Mouse (Mus musculus) layer of hippocampus, postnatal 25 days (tissue): ENCODE data around the gene Alkbh1. TPM values are rescaled to one million over a fixed set of nuclear protein-coding genes. Genes with fewer than 3 reads are reported as not detected.
"Not testable (repeated sequence)": the region's sequence is repeated elsewhere in the genome, so short reads cannot be mapped to it uniquely, and the experiment has no call there.

Experiments used
- DNase-seq, 2 experiments: peaks; one replicate each; pipeline ENCODE4 v3.0.0; 2022; ENCODE audit warnings: mixed read lengths in 2 of 2, low spot score in 1 of 2; ENCODE audit errors: extremely low spot score in 1 of 2
- total RNA-seq, 2 experiments: library from RNA; stranded (reverse); gene quantifications; 2 replicates each; pipeline ENCODE4 v1.2.3; 2021

The Alkbh1 gene
- 10 to 100 TPM; 17.3 to 20.9 TPM for total RNA-seq

DNA sequence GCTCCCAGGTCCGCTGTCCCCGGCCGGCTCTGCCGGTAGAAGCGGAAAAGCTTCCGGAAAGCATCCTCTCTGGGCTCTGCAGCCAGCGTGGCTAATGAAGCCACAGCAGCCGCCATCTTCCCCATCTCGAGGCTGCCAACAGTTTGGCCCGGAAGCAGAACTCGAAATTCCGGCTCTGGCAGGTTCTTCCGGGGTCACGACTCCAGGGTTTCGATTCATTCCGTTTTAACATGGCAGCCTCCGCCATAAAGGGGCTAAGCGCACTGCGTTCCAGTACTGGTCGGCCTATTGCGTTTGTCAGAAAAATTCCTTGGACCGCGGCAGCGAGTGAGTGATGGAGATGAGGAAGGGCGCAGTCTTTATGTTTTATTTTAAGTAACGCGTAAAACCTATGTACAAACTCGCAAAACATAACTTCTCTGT is at the start of gene Alkbh1, which contains the start of gene Slirp:
Gene Alkbh1, minus strand, starts transcription at position 318 of the 423 bp plus-strand sequence.
Gene Slirp, plus strand, starts transcription at position 197 of the 423 bp plus-strand sequence.
- peak; percentile 83 to 86 for DNase-seq

DNA sequence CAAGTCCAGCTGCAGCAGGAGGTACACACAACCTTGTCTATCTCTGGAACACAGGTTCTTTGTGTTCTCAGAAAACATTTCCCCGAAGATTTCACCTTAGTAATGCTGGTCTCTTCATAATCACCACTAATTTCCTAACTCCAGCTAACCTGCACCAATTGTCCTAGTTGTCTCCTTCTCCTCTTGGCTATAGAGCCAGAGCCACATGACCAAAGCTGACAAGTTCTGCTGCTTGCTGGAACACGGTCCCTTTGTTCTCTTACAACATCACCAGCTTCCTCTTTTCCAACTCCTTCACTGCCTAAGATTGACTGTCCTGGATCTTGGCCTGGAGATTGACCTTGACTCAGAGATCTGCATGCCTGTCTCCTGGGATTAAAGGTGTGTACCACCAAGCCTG is 44.9 kb upstream of the Alkbh1 start:
- not testable (repeated sequence) for DNase-seq

- not testable (repeated sequence) for DNase-seq
Measured at GRCm38 (mm10) chr12:87482482-87482881, 38.7 kb upstream of the Alkbh1 start.

DNA sequence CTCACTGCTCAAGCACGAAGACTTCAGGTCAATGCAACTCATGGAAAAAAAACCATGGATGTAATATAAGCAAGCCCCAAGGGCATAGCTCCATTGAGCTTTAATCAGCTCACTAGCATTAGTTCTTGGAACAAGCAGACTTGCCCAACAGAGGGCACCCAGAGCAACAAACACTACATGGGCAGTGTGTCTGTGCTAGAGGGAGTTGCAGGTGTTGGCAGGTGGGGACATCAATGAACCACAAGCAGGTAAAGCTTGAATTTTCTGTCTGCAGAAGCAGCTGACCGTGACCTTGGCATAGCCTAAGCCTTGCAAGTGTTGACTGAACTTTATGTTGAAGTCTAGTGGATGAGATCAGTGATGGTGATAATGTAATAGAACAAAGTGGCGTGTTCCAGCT is 30.9 kb upstream of the Alkbh1 start:
- no peak for DNase-seq

GRCm38 (mm10) chr12:87471964-87472786 is 28.4 kb upstream of the Alkbh1 start, which contains the start of gene Snw1:
Snw1 (minus strand) TSS chr12:87472274.
- peak; percentile 84 to 88 for DNase-seq

DNA sequence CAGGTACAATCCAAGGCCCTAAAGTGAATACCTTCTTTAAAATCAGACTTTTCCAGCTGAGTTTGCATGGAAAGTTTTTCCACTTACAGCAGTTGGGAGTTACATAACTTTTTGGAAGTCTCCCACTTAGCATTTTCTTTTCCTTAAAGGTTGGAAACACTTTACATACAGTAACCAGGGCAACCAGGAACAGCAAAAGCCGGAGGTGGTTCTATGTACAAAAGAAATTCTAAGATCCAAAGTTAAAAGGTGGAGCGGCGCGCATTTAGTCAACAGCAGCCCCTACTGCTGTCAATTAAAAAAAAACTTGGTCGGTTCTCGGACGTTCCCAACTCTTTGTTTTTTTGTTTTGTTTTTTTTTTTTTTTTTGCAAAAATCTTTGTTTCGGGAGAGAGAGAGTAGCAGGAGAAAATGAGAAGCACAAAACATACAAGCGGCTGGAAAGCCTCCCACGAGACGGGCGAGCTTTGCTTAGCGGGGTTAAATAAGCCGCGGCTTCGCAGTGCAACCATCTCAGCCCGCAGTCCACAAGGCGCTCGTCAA is 27.7 kb upstream of the Alkbh1 start:
- no peak for DNase-seq

GRCm38 (mm10) chr12:87470263-87471136 is 26.7 kb upstream of the Alkbh1 start:
- no peak for DNase-seq

DNA sequence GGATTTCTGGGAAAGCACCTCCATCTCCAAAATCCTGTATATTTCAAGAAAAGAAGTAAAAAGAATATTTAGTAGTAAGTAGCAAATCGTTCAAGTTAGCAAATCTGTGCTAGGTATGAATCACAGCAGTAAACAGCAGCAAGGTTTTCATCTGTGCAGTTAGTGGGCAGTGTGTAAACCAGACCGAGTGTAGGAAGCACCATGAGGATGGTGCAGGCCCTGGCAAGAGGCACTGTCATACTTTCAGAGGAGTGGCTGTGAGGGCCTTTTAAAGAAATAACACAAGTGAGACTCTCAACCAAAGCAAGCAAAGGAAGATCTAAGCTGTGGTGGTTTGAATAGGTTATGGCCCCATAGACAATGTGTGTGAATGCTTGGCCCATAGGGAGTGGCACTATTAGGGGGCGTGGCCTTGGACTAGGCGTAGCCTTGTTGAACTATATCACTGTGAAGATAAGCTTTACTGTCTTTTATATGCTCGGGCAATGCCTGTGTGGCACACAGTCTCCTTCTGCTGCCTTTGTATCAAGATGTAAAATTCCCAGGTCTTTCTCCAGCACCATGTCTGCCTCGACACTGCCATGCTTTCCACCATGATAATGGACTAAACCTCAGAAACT is 21.0 kb upstream of the Alkbh1 start:
- no peak for DNase-seq

DNA sequence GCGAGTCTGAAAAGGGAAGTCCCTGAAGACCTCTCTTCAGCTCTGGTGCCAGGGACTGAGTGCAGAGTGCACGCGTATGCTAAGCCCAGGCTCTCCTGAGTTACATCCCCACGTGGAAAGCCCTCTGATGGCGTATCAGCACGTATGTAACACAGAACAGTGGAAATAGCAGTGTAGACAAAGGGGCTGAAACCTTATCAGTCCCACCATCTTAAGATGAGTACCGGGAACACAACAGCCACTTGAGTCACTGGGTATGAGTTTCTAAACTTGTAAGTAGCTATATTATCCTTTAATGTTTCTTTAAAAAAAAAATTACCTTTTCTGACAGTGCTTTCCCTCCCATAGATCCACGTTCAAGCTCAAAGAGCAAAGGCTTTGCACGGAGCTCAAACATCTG is 5.6 kb upstream of the Alkbh1 start:
- DNase-seq, result no peak

DNA sequence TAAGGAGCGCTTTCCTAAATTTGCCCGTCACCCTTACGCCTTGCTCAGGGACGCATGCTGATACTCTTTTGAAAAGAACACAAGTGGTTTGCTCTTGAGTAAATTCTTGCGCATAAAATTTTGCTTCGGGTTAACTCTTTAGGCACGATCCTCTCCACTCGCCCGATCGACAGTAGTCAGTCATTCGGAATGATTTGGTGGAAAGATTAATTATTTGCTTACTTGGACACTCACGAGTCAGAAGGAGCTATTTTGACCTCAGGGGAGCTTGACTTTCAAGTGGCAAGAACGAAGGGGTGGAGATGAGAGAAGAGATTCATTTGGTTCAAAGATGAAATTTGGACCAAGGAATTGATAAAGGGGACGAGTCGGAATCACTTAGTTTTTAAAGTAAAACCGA is 394 bp upstream of the Alkbh1 start:
- no peak for DNase-seq

DNA sequence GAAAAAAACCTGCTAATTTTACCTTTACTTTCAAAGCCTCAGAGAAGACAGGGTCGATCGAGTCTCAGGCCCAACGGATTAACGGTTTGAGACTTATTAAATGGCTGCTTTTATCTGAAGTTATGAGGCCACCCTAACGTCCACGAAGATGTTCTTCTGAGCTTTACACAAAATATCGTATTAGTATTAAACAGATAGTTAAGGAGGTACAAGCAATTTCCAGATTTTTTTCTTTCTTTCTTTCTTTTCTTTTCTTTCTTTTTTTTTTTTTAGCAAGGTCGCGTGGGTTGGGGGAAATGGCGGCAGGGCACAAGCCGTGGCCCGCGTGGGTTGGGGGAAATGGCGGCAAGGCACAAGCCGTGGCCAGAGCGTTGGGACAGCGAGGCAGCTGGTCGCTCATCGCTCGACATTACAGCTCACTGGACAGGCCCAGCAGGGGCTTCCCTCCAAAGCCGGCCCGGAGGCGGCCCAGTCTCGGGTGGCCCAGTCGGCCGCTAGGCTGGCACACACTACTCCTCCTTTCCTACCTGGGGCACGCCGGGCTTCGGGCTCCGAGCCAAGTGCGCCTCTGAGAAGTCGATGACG is 610 bp downstream of the Alkbh1 start:
- no peak for DNase-seq

DNA sequence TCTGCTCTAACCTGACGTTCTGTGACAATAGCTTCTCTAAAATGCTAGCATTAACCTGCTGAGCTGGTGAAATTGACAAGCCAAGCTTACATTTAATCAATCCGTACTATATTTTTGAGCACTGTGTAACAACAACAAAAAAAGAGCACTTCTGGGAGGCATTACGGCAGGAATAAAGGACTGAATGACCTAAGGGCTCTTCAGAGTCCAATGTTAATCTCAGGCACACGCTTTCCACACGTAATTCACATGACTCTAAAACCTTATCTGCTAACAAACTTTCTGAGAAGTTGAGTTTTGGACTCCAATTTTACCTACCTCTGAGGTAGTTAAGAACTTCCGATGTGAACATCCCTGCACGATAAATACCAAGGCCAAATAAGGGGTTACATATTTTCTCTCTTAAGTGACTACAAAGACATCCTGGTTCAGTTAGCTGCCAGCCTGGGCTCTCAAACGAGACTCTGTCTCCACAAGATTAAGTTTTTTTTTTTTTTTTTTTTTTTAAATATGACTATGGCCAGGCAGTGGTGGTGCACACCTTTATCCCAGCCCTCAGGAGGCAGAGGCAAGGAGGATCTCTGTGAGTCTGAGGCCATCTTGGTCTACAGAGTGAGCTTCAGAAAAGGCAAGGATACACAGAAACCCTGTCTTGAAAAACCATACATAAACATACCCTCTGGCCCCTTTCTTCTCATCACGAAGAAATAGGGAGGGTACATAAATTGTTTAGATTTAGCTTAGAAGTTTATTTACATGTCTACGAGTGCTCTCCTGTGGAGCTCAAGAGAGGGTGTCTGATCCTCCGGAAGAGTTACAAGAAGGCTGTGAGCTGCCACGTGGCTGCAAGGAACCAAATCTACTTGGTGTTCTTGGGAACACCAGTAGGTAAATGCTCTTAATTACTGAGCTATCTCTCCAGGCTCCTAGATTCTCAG is 1.4 kb downstream of the Alkbh1 start:
- no peak for DNase-seq

- DNase-seq, result no peak
Measured at GRCm38 (mm10) chr12:87428885-87429284, 14.9 kb downstream of the Alkbh1 start.

- DNase-seq, result no peak
Measured at GRCm38 (mm10) chr12:87428295-87428694, 15.5 kb downstream of the Alkbh1 start.

- no peak for DNase-seq
Measured at GRCm38 (mm10) chr12:87426354-87427031, 17.3 kb downstream of the Alkbh1 start.

DNA sequence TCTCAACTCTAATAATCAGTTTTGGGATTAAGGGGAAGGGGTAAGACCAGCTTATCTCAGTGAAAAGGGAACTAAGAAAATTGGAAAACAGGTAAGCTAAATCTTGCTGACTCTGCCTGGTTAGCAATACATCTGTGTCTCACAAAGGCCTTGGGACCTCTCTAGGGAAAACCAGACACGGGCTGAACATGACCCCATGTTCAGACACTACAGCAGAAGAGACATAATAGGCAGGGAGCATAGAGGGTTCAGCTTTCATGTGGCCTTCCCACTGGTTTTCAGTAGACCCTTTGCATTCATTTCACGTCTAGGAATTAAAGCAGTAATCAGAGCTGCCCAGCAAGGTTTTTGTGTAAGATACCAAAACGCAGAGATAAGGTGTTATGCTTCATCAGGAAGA is 19.3 kb downstream of the Alkbh1 start:
- DNase-seq, result no peak

DNA sequence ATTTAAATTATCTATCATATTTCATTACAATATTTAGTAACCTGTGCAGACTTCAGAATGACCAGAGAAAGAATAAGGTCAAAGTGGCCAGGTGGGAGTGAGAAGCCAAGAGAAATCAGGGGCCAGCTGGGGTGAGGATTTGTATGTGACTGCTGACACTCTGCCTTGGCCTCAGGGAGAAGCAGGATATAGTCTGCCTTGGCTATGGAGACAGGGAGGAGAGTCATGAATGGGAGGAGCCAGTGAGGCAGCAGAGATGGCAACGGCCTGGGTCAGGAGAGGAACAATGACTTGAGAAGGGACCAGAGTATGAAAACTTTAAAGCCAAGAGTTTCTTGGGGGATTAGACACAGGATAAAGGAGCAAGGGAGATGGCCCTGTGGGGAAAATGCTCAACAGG is 20.1 kb downstream of the Alkbh1 start:
- DNase-seq, result no peak

DNA sequence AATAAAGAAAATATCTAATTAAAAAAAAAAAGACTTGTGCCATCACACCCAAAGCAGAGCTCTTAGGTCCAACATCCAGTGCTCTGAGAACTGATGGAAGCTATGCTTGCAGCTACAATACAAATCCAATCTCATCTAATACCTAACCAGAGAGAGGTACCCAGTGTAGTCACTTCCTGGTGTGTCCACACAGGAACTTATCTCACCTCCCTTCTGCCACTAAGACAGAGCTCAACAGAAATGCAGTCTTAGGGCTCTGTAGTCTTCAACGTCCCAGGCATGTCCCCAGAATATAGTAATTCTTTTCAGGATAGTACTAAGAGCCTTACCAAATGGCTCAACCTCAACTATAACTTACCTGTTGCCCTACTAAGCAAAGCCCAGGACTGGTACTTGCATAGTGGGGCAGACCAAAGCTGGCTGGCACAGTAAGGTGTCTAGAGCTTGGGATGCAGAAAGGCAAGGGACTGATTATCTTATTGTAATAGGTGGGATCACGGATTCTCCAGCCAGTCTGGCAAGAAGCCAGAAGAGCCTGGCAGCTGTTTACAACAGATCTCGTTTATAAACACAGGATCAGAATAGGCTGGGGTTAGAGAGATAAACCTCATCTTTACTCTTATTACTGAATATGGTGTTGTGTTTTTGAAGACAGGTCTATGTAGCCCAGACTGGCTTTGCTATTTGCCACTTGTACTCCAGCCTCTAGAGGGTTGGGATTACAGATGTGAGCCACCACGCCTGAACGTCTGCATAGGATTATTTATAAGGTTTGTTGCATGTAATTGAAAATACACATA is 21.9 kb downstream of the Alkbh1 start:
- no peak for DNase-seq
